Mouse (Mus musculus): ENCODE measurements around the gene Gm29776. TPM values are rescaled to one million over a fixed set of nuclear protein-coding genes. Genes with fewer than 3 reads are reported as not detected.

The Gm29776 gene
- total RNA-seq (2021), result not detected
- long read RNA-seq, experiment 1, result 0 reads
- long read RNA-seq, experiment 2, result 0 reads

DNA sequence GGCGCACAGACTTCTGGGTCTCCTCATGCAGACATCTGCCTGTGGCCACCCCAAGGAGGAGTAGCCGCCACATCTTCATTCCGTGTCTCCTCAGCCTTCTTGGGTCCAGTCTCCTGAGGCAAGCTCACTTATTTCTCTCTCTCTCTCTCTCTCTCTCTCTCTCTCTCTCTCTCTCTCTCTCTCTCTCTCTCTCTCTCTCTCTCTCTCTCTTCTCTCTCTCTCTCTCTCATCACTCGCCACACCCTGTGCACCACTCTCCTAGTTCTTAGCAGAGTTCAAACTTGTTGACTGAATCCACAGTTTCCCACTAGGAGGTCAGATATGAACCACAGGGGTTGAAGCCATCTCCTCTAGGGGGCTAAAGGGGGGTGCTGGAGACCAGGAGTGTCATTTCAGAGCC is at the start of gene Gm29776:
Gm29776 (minus strand) TSS at position 101 of the 400 bp plus-strand sequence.
- no peak for DNase-seq (ENCODE audit: low spot score in 2 of 2)

DNA sequence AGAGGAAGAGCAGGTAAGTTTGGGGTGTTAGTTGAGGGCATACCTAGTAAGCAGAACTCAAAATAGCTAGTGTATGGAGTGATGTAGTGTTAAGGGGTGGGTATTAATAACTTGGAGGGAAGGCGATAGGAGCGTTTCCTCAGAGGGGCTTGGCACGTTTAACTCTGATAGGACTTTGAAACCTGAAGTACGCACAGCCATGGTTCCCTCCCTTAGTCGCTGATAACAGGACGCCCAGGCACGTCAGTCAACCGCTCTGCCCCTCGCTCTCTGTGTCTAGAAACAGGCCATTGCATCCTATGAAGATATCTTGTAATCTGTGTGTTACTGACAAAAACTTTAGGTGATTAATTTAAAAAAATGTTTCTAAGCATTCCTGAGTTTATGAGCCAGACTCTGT is 47.4 kb upstream of the Gm29776 start:
- no peak for DNase-seq (ENCODE audit: low spot score in 2 of 2)

DNA sequence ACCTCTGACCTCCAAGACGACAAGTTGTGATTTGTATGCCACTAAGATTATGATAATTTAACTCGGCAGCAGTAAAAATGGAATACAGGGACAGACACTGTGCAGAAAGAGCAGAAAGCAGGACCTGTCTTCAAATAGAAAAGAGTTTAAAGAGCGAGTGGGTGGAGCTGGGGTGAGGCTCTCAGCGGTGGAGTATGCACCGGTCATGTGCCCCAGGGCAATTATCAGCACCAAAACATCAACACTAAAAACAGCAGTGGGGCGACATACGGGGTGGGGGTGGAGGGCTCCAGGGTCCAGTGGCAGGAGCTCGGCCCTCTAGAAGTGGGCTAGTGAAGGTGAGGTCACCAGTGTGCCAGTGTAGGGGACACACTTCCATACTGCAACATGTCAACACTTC is 45.8 kb upstream of the Gm29776 start:
- DNase-seq (ENCODE audit: low spot score in 2 of 2), result no peak

DNA sequence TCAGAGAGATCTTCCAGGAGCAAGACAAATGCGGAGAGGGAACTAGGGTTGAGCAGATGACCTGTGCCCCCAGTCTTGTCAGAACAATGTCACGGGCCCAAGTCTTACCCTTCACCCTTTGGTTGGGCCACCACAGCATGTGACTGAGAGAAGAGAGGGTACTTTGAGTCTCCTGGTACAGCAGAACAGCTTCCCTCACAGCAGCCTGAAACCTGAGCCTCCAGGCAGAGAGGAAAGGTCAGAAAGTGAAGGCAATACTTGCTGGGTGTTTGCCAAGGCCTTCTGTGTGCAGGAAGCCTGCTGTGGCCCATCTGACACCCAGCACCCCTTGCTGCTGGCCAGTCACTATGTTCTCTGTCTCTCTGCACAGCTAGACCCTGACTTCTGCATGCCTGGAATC is 43.7 kb upstream of the Gm29776 start:
- DNase-seq (ENCODE audit: low spot score in 2 of 2), result no peak

DNA sequence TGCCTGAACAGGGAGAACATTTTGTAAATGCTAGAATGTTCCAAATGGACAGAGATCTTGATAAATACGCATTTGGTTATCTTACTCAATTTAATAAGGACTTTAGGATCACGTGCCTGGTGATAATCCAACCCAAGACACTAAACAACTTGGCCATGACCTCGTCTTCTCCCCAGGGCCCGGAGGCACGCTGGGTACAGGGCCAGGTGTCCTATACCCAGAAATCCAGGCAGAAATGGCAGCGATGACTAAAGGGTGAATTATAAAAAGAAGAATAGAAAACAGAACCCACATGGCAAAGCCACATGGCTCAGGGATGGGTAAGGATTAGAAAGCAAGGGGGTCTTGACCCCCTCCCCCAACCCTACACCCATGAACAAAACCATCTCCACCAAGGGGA is 43.1 kb upstream of the Gm29776 start:
- DNase-seq (ENCODE audit: low spot score in 2 of 2), result no peak

DNA sequence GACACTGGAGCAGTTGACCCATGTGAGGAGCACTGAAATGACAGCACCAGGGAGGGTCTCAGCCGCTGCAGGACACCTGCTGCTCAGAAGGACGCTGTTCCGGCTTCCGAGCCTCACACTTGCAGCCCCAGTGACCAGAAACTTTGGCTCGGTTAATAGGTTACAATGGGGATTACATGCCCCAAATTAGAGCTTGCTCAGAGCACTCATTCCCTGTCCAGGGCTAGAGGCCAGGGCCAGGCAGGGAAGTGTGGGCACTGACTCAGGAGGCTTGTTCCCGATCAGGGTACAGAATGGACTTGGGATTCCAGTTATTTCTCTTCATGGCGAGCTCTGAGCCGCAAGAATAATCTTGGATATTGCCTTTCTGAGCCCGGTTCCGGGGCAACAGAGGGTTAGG is 39.0 kb upstream of the Gm29776 start:
- DNase-seq (ENCODE audit: low spot score in 2 of 2), result no peak

DNA sequence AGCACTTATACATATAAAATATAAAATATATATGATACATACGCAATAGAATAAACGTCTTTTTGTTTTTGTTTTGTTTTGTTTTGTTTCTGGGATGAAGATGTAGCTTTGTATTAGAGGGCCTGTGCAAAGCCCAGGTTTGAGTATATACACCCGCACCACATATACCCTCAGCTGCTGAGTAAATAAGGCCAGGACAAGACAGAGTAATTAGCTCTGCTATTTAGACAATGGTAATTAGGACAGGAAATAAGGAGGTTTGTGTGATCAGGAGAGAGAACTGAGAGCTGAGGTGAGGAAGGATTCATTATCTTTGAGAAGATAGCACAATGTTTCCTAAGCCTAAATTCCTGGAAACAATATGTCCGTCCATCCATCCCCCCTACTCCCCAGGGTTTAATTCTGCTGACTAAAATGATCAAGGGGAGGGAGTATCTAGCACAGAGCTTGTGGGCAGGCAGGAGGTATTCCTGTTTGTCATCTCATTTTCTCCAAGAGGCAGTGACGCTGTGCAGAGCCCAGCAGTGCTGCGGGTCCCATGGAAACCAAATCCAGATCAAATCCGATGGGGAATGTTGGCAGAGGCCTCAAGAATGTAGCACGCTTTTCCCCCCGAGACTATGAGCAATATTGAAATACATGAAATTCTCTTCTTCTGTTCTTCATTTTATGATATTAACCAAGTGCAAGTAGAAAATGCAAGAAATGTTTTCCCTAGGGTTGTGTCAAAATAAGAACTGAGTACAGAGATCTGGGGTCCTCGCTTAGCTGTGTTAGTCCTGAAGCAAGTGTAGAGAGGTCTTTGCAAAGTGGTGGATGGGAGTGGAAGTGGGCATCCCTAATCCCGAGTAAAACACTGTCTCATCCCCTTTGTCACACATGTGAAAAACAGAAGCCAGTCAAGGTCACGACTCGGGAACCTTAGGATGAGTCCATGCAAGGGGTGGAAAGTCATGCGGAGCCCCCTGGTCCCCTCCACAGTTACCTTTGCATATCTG is 38.2 kb upstream of the Gm29776 start:
- DNase-seq (ENCODE audit: low spot score in 2 of 2), result peak in 1 of 2 experiments; percentile 38

DNA sequence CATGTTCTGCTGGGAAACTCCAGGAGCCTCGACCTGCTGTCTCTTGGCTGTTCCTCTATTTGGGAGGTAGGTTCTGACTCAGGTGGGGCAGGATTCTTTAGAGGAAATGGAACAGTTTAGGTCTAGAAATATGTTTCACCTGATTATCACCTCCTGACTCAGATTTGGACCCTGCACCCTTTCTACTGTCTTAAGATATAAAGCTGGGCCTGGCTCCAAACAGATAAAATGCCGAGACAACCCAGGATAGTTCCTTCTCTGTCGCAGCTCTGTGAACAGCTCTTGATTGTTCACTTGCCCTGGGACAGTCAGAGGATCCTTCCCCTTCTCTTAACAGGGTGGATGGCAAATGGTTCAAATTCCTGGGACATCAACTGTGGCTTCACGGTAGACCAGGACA is 36.6 kb upstream of the Gm29776 start:
- no peak for DNase-seq (ENCODE audit: low spot score in 2 of 2)

DNA sequence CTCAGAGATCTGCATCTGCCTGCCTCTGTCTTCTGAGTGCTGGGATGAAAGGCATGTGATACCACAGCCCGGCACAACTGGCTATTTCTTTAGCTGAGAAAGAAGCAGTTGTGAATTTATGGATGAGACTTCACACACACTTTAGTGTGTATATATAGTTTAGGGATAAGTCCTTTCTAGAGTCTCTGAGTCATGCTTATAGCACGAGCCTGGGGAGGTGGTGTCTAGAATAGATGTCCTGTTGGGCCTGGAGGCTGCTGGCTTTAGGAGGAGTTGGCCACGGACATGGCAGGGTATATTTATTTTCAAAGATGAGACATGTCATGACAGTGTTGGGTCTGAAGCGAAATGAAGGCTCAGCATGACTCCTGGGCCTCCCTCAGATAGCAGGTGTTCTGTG is 35.4 kb upstream of the Gm29776 start:
- DNase-seq (ENCODE audit: low spot score in 2 of 2), result no peak

DNA sequence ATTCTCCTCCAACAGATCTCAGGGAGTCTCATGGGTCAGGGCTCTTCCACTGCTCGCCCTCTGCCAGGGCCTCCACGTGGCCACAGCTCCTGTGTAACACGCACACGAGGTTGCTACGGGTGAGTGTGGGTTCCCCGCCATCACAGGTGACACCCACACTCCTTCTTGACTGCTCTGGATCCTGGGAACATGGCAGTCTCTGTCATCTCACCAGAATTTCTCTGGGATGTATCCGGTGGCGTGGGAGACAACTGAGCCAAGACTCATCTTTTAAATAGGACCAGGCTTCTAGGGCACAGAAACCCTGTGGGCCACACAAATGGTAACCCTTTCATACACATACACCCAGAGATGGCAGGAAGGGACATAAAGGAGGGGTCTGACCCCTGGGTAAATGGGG is 33.6 kb upstream of the Gm29776 start:
- no peak for DNase-seq (ENCODE audit: low spot score in 2 of 2)

DNA sequence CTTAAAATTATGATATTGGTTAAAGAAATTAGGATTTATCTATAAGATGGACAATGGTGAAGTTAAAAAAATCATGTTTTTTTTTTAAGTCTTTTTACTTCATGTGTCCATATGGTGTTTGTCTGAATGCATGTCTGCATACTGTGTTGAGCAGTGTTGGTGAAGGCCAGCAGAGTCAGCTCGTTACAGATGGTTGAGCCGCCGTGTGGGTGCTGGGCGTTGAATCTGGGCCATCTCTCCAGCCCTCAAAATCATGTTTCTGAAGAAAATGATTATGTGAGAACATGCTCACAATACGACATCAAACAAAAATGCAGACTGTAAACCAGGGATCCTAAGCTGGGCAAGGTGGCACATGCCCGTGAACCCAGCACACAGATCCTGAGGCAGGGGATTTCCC is 31.7 kb upstream of the Gm29776 start:
- DNase-seq (ENCODE audit: low spot score in 2 of 2), result peak; percentile 43 to 69

DNA sequence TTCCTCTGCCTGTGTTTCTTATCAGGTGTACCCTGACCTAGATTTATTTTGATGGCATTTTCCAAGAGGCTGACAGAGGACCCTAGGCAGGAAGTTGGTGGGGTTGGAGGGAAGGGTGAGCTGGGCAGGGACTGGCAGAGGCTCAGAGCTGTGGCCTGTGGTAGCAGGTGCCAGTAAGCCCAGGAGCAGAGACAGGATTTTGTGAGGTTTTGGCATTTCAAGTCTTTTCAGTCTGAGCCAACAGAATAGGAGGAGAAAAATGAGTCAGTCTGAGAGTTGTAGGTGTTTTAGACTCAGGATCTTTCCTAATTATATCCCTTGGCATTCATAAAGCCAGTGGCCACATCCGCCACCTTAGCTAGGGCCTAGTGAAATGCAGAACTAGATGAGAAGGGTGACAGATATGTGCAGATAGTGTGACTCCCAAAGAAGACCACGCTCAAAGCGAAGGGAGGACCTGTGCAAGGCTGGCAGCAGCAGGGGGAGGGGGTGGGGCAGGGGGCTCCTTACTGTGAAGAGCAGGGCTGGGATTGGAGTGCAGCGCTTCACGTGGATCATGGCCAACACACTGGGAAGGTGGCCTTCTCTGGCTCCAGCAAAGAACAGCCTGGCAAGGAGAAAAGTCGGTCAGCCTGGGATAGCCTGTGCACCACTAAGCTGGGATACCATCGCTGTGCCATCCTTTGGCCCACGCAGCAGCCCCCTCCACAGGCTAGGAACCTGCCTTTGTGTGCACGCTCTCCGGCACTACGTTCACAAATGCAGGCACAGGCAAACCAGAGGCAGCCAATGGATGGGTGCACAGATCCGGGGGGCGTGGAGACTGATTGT is 30.4 kb upstream of the Gm29776 start:
- DNase-seq (ENCODE audit: low spot score in 2 of 2), result peak; percentile 24 to 44

DNA sequence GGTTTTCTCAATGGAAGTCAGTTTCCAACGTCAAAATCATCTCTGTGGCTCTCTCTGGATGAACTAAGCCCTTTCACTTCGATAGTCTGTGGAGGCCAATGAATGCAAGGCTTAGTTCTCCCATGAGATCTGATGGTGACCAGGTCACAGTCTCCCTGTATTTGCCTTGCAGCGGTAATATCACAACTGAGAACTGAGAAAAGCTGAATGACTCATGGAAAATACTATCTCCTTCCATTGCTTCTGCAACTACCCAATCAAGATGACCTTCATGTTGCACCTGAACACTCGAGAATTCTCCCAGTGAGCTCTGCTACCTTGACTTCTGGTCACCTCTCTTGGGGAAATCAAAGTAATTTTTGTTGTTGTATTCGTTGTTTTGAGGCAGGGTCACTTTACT is 28.9 kb upstream of the Gm29776 start:
- DNase-seq (ENCODE audit: low spot score in 2 of 2), result no peak

DNA sequence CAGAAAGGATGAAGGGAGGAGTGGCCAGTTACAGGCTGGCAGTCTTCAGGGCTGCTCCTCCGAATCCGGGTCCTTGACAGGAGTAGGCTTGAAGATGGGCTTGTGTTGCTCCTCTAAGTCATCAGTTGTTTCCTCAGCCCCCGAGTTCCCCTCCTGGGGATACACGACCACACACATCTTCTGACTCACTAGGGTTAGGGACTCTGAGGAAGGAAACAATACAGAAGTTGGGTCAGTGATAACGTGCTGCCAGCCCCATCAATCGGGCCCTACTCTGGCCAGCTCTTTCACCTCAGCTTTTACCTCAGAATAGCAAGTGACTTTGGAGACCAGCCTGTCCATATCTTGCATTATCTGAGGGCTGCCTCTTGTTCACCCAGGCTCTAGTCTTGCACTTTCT is 25.4 kb upstream of the Gm29776 start:
- DNase-seq (ENCODE audit: low spot score in 2 of 2), result no peak

DNA sequence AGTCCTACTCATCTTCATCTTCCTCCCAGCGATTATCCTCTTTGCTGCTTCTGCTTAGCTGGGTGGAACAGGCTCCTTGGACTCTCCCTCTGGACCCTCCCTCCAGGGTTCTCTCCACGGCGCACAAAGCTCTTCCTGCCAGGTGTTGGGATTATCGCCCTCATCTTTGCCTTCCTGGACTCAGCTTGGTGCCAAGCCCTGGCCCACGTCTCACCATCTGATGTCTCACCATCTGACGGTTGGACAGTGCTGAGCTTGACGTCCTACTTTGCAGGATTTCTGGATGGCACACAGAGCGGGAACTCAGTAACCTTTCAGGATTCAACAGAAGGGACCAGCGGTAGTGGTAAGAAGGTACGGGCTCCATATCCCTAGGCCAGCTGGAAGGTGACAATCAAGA is 23.1 kb upstream of the Gm29776 start:
- no peak for DNase-seq (ENCODE audit: low spot score in 2 of 2)

DNA sequence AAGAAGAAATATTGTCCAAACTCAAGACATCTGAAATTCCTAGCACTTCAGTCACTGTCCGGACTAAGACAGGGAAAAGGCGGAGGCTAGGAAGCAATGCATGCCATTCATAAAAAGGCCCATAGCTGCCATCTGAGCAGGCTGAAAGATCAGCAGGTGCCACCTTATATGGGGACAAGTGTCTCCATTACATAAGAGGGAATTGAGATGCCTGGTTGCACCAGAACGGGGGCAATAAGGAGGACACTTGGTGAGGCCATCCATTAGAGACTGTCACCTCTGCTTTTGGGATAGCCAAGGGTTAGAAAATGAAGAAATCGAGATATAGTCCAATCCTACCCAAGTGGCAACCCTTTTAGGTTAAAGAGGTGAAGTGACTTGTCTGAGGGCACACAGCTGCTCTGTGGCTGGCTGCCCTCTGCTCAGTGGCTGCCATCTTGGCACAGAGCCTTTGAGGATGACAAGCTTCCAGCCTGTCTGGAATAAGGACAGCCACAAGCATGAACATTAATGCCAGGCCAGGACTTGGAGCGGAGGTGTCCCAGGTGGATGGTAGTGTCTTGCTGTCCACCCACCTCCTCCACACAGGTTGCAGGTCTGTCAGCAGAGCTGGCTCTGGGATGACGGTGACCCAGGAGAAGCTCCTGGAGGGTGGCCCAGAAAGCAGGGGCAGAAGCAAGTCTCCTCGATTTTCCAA is 22.2 kb upstream of the Gm29776 start:
- DNase-seq (ENCODE audit: low spot score in 2 of 2), result no peak

DNA sequence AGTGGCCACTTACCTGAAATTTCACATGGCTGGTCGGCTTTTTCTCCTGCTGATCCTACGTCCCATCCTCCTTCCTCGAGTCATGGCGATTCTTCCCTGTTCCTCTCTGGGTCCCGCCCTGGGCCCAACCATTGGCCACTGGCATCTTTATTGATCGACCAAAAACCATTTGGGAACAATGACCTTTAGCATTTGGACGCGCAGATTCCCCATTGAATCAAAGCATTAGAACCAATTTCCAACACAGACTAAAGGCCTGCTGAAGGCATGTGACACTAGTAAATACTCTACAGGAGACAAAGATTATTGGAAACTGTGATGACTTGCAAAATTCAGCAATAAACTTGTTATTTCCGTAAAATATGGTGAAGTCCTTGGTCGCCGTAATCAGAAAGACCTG is 21.4 kb upstream of the Gm29776 start:
- DNase-seq (ENCODE audit: low spot score in 2 of 2), result no peak

DNA sequence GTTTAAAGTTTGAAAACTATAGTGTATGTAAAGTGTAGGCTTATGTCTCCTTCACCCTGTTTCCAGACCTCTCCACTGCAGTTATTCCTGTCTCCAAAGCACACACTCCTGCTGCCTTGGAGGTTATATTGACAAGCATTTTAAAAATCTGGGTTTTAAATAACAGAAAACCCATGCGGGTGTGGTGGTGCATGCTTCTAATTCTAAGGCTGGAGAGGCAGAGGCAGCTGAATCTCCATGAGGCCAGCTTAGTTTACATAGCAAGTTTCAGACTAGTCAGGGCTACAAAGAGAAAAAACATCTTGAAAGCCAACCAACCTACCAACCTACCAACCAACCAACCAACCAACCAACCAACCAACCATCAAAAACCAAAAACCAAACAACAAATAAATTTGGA is 16.8 kb upstream of the Gm29776 start:
- no peak for DNase-seq (ENCODE audit: low spot score in 2 of 2)

DNA sequence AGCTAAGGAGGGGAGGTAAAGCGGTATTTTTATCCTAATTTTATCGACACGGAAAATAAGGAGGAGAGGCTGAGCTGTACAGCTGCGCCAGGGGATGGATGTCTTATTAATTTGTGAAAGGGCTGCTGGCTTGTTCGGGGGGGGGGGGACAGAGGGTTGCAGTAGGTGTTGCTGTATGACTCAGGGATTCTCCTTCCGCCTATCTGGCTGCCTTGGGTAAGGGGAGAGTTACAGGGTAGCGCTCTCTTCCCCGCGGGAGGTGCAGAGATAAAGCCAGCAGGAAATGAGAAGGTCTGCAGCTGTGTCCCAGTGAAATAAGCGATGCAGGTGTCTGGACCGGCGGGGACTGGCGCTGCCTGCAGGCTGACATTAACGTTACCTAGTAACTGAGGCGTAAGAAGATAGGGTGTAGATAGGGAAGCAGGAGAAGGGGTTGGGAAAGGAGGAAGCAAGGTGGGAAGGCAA is 16.0 kb upstream of the Gm29776 start:
- DNase-seq (ENCODE audit: low spot score in 2 of 2), result peak in 1 of 2 experiments; percentile 26

DNA sequence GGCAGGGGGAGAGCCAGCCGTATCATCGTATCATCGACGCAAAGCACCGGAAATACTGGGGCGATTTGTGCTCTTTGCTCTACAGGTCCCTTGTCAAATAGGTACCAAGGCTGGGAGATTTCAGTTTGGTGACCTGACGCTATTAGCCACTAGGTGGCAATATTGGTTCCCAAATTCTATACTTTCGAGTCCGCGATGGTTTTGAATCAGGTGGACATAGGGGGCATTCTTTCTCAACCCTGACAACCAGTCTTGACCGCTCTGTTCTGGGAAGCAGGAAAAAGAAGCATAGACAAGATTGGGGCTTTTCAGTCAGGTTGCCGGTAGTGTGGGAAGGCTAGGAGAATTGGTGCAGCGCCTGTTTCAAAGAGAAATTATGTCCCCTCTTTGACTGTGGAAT is 15.5 kb upstream of the Gm29776 start:
- peak; percentile 74 to 78 for DNase-seq (ENCODE audit: low spot score in 2 of 2)

DNA sequence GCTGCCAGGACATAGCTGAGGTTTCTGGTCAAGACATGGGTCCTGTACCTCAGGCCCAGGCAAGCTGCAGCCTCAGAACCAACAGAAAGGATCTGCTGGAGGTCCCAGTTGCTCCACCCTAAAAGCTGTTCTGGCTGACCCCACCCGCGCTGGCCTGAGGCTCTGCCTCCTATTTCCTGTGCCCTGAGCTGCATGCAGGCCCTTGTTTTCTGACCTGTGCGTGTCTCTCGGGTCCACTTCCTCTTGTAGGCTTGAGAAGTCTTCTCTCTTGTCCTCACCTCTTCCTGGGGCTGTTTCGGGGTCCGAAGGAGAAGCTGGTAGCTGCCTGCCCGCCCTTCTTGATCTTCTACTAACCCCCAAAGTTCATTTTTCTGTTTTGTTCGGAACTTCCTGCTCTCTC is 14.2 kb upstream of the Gm29776 start:
- no peak for DNase-seq (ENCODE audit: low spot score in 2 of 2)

Data from left cerebral cortex, adult 18-20 months (tissue).